Mouse (Mus musculus) hindbrain, embryonic 16.5 days (tissue): ENCODE data around the gene Slc2a9. TPM values are rescaled to one million over a fixed set of nuclear protein-coding genes. Genes with fewer than 3 reads are reported as not detected.

ENCODE experiments used
- ATAC-seq: fragments of 200-750 bp; cut with Nextera tagmentation; 2 replicates; pipeline ENCODE4 v1.8.0; 2017; ENCODE audit warnings: moderate TSS enrichment, moderate library complexity
- H3K27ac ChIP-seq: fragments of 300-500 bp; sonication (generic); 2 replicates; pipeline ENCODE4 v1.5.1; 2014; ENCODE audit warnings: low read depth, mild to moderate bottlenecking, control low read depth, low read length, moderate library complexity
- H3K27me3 ChIP-seq: fragments of 300-500 bp; sonication (generic); replicated peaks from 2 replicates; pipeline ENCODE4 v1.6.1; 2014; ENCODE audit warnings: low read length; ENCODE audit not compliant: control insufficient read depth, insufficient read depth
- H3K36me3 ChIP-seq: fragments of 300-500 bp; sonication (generic); 2 replicates; pipeline ENCODE4 v1.6.1; 2014; ENCODE audit warnings: mild to moderate bottlenecking, low read length, moderate library complexity, mixed read lengths; ENCODE audit not compliant: control insufficient read depth, insufficient read depth
- H3K4me1 ChIP-seq: fragments of 300-500 bp; sonication (generic); 2 replicates; pipeline ENCODE4 v1.6.1; 2014; ENCODE audit warnings: low read depth, low read length; ENCODE audit not compliant: control insufficient read depth, insufficient read depth
- H3K4me2 ChIP-seq: fragments of 300-500 bp; sonication (generic); 2 replicates; pipeline ENCODE4 v1.6.1; 2014; ENCODE audit warnings: mild to moderate bottlenecking, low read length, control low read depth, moderate library complexity
- H3K4me3 ChIP-seq: fragments of 300-500 bp; sonication (generic); 2 replicates; pipeline ENCODE4 v1.5.1; 2014; ENCODE audit warnings: mild to moderate bottlenecking, low read length, control low read depth, moderate library complexity
- H3K9ac ChIP-seq: fragments of 300-500 bp; sonication (generic); 2 replicates; pipeline ENCODE4 v1.6.1; 2014; ENCODE audit warnings: low read depth, mild to moderate bottlenecking, control low read depth, low read length, moderate library complexity
- H3K9me3 ChIP-seq: fragments of 300-500 bp; sonication (generic); 2 replicates; pipeline ENCODE4 v1.6.1; 2014; ENCODE audit warnings: mild to moderate bottlenecking, low read length, moderate library complexity; ENCODE audit not compliant: control insufficient read depth
- WGBS: fragments of 180-500 bp; shearing (Covaris S2); extraction: QIAGEN DNeasy Blood & Tissue Kit; methylation state at CpG from one replicate; pipeline ENCODE4 v1.1.7; 2014; 5-methylcytosine and 5-hydroxymethylcytosine counted together
- polyA plus RNA-seq: library from polyadenylated mRNA; unstranded; fragments of >200 nt; fragmentation: Nextera tagmentation; extraction: Ambion mirVana; gene quantifications from 2 replicates; pipeline ENCODE4 v1.2.1, GENCODE M21; 2015

Slc2a9 gene
- polyA plus RNA-seq, 1 experiment from 2014 or later: 0.44 TPM

- no peak overlapping the region for H3K27ac ChIP-seq
- peak; percentile 46; the same call in 1 of the 2 replicates for ATAC-seq
Observed at GRCm38 (mm10) chr5:38388420-38388823, 114.5 kb downstream of the Slc2a9 start.

GRCm38 (mm10) chr5:38379970-38380369, 123.0 kb downstream of the Slc2a9 start:
- WGBS: 92% methylated on average over 5 of the region's 5 CpGs
- no peak for ATAC-seq
- Histone ChIP-seq H3K36me3 (no peaks in the 10 kb centered on the region), H3K27me3 (no peaks in the 10 kb centered on the region; the same call in 1 of the 2 replicates), H3K9ac (no peak overlapping the region), H3K4me3 (no peak overlapping the region), H3K4me2 (no peak overlapping the region), H3K9me3 (no peaks in the 10 kb centered on the region), H3K4me1 (no peaks in the 10 kb centered on the region), H3K27ac (no peak overlapping the region)

More at GRCm38 (mm10) chr5:38388420-38388823, 114.5 kb downstream of the Slc2a9 start:
- no peak overlapping the region for H3K4me2 ChIP-seq
- no peak overlapping the region for H3K4me3 ChIP-seq
- H3K9me3 ChIP-seq: no peaks in the 10 kb centered on the region
- H3K36me3 ChIP-seq: no peaks in the 10 kb centered on the region
- no peak overlapping the region for H3K9ac ChIP-seq
- 18% methylated on average over 10 of the region's 10 CpGs for WGBS
- H3K4me1 ChIP-seq: peaks cover 10% of the 10 kb centered on the region
- H3K27me3 ChIP-seq: no peaks in the 10 kb centered on the region; the same call in 1 of the 2 replicates

DNA sequence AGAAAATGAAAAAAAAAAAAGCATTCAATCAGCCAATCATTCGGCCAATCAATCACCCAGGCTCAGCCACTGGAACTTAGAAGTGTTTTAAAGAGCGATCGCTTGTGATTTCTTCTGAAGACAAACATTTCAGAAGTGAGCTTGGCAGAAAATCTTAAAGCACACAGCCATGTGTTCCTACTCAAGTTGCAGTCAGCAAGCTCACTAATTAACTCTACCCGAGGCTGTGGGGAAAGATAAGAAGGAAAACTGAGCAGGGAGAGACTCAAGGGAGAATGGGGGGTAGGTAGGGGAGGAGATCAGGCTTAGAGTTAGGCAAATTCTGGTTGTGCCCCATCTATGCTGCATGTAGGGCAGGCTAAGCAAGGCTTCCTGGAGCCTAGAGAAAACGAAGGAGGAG, 130.6 kb downstream of the Slc2a9 start:
- Histone ChIP-seq H3K9me3 (no peaks in the 10 kb centered on the region), H3K27ac (no peak overlapping the region), H3K36me3 (no peaks in the 10 kb centered on the region), H3K4me3 (no peak overlapping the region), H3K27me3 (no peaks in the 10 kb centered on the region), H3K4me1 (no peaks in the 10 kb centered on the region; the same call in 1 of the 2 replicates), H3K9ac (no peak overlapping the region), H3K4me2 (no peak overlapping the region)
- WGBS: 54% methylated on average over 5 of the region's 5 CpGs
- no peak for ATAC-seq

DNA sequence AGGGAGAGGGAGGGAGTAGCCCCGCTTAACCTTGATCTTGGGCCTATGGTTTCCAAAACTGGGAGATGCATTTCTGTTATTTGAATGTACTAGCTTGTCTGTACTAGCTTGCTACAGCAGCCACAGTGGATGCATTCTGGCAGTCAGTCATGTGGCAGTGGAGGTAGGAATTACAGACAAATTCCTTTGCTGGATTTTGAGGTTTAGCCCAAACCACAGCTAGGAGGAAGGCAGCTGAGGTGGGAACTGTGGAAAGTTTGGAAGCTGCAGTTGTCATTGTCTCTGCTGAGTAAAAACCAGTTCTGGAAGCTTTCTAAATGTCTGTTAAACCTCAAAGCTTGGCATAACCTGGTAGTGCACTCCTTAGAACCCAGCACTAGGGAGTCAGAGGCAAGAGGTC, 131.6 kb downstream of the Slc2a9 start:
- Histone ChIP-seq H3K27me3 (no peaks in the 10 kb centered on the region), H3K36me3 (no peaks in the 10 kb centered on the region), H3K4me1 (peaks cover 10% of the 10 kb centered on the region), H3K9ac (no peak overlapping the region), H3K4me2 (no peak overlapping the region), H3K9me3 (no peaks in the 10 kb centered on the region), H3K4me3 (no peak overlapping the region), H3K27ac (no peak overlapping the region)
- WGBS: 83% methylated on average over 1 of the region's 1 CpGs
- ATAC-seq: no peak

GRCm38 (mm10) chr5:38366650-38367470, 136.1 kb downstream of the Slc2a9 start:
- Histone ChIP-seq H3K9ac (peak overlapping the region; percentile 14; the same call in 1 of the 2 replicates), H3K9me3 (no peaks in the 10 kb centered on the region), H3K27me3 (no peaks in the 10 kb centered on the region), H3K4me2 (peak overlapping the region; percentile 45), H3K4me1 (peaks cover 10% of the 10 kb centered on the region), H3K36me3 (no peaks in the 10 kb centered on the region), H3K4me3 (peak overlapping the region; percentile 25), H3K27ac (no peak overlapping the region)
- 12% methylated on average over 18 of the region's 18 CpGs for WGBS
- peak; percentile 75 for ATAC-seq

GRCm38 (mm10) chr5:38365521-38365920, 137.4 kb downstream of the Slc2a9 start:
- no peak overlapping the region for H3K4me2 ChIP-seq
- no peak for ATAC-seq
- H3K36me3 ChIP-seq: no peaks in the 10 kb centered on the region
- no peak overlapping the region for H3K9ac ChIP-seq
- H3K9me3 ChIP-seq: no peaks in the 10 kb centered on the region
- WGBS: 51% methylated on average over 2 of the region's 2 CpGs
- peaks cover 10% of the 10 kb centered on the region for H3K4me1 ChIP-seq
- no peak overlapping the region for H3K27ac ChIP-seq
- H3K4me3 ChIP-seq: no peak overlapping the region
- H3K27me3 ChIP-seq: no peaks in the 10 kb centered on the region

DNA sequence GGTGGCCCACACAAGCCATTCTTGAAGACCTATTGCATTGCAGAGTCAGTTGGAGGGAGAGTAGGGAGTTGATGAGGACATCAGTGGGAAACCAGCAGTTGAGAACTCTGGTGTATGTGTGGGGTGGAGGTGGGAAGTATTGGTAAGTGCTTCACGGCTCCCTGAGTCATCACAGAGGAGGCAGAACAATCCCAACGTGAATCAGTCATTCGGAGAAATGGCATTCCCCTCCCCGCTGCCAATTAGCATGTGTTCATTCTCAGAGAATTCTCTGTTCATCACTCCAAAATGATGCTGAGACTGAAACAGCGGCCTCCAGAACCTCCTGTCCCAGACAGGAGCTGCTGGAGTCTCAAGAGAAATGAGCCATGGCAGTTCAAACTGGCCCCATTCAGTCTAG, 138.5 kb downstream of the Slc2a9 start:
- 83% methylated on average over 5 of the region's 5 CpGs for WGBS
- Histone ChIP-seq H3K4me1 (peaks cover 10% of the 10 kb centered on the region), H3K9ac (no peak overlapping the region), H3K4me2 (no peak overlapping the region), H3K9me3 (no peaks in the 10 kb centered on the region), H3K27me3 (no peaks in the 10 kb centered on the region), H3K4me3 (no peak overlapping the region), H3K27ac (no peak overlapping the region), H3K36me3 (no peaks in the 10 kb centered on the region)
- no peak for ATAC-seq

DNA sequence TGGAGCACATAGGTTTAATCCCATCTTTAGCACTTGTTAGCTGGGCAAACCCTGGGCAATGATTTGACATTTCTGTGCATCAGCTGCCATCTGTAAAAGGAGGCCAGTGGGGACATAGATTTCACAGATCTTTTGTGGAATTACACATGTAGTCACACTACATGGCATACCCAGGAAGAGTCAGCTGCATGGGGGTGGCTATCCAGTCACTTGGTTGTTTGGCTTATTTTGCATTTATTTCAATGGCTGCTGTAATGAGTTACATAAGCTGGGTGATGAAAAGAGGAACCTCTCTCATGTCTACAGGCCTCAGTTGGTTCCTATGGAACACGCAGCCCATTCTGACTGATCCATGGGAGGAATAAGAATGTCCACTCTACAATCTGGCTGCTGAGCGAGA, 143.2 kb downstream of the Slc2a9 start:
- WGBS: 71% methylated on average over 2 of the region's 2 CpGs
- Histone ChIP-seq H3K4me3 (no peak overlapping the region), H3K9me3 (no peaks in the 10 kb centered on the region), H3K27ac (no peak overlapping the region), H3K9ac (no peak overlapping the region), H3K27me3 (no peaks in the 10 kb centered on the region), H3K36me3 (no peaks in the 10 kb centered on the region), H3K4me2 (no peak overlapping the region), H3K4me1 (no peaks in the 10 kb centered on the region)
- no peak for ATAC-seq

DNA sequence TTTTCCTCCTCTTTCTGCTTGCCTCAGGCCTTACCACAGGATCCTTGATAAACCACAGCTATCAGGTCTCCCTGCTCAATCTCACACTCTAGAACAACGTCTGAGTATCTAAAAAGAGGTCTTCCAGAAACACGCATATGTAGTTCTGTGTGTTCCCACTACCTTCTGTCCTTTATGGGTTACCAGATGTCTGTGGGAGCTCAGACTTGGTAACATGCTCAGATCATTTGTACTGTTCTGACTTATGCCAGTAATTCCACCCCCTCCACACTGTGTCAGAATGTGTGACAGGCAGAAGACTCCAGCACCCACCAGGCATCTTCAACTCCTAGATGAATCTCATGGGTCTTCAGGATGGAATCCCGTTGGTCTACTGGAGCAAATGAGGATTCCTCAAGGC, 146.0 kb downstream of the Slc2a9 start:
- ATAC-seq: no peak
- Histone ChIP-seq H3K4me1 (no peaks in the 10 kb centered on the region), H3K4me2 (no peak overlapping the region), H3K27me3 (no peaks in the 10 kb centered on the region), H3K4me3 (no peak overlapping the region), H3K9me3 (no peaks in the 10 kb centered on the region), H3K27ac (no peak overlapping the region), H3K36me3 (no peaks in the 10 kb centered on the region), H3K9ac (no peak overlapping the region)
- 86% methylated on average over 3 of the region's 3 CpGs for WGBS
